Mouse (Mus musculus) R1 (cell line): ENCODE measurements at regions not wholly inside any gene's neighbourhood (a gene's known extent, or its start where the extent isn't known, plus 50 kb on each side); places are given as distances from the start of the nearest gene placed in this dataset.

Experiments used
- DNase-seq: peaks from one replicate; pipeline ENCODE4 v3.0.0-alpha.2; 2018; ENCODE audit warnings: low read depth, low spot score

DNA sequence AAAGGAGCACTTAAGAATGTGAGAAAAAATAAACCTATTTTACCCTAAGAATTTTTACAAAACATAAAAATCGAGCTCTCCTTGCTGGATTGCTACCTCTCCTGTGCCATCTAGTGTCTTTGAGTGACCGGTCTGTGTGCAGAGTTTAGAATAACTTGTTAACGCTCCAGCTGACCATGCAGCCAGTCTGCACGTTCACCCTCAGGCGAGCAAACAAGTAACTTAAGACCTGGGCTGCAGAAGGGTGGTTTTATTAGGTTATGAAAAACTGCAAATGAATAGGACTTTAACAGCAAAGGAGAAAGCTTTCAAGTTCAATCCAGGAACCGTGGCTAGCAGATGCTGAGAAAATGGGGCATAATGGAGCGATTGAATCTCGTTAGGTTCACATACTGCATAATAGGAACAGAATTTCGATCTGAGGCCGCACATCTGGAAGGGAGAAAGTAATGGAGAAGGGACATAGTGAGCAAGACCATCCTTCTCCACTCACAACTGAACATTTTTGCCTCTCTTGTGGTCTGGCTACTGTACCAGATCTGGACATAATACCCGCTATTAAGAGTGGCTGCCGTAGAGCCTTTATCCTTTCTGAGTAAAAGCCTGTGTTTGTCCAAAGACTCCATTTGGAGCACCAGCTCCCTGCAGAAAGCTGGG lies 363.0 kb upstream of the Intu start:
- DNase-seq, result no peak

- DNase-seq, result no peak
Observed at GRCm38 (mm10) chr3:40169590-40169989, 361.5 kb upstream of the Intu start.

GRCm38 (mm10) chr3:40179726-40180317 lies 351.3 kb upstream of the Intu start:
- DNase-seq, result no peak

DNA sequence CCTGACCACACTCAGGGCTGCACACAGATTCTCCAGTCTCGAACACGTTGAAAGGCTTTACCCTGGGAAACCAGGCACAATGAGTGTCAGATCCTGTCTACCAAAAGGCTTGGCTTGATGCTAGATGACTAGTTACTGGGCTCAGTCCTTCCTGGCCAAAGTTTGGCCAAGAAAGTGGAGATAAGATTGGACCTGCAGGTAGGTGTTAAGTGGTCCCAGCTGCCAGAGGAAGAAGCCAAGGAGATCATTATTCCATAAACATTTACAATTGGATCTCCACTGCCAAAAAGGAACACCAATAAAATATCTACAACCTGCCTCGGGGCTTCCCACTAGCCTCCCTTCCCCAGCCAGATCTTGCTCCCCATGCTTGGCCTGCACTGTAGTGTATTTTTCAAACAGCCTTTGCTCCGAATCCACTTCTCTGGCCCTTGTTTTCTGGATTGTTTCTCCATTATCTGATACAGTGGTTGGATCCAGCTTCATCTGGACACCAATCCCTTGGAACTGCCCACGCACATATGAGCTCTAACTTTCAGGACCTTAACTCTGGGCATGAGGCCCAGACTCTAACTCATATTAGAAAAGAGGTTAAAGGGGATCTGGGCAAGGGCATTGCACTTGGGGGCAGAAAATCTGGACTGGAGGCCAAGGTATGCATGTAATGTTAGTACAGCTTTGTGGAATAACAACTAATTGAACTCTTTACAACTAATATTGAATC lies 345.3 kb upstream of the Intu start:
- no peak for DNase-seq

DNA sequence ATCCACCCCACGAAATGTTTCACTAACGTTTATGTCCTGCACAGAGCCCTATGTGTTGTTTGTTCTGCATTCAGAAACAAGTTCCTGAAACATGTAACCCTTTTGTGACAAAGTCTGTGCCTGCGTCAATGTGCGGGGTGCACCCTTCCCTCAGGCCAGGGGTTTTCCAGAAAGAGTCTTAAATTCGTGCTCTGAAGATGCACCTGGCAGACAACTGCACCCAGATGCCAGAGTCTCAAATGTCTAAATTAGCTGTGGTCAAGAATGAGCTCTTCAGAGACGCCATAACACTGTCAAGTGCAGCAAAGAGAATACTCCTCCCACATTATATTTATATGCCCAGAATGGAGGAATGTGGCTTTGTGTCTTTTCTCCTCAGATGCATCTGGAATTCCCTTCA lies 341.6 kb upstream of the Intu start:
- no peak for DNase-seq

- no peak for DNase-seq
Observed at GRCm38 (mm10) chr3:40190024-40190423, 341.1 kb upstream of the Intu start.

DNA sequence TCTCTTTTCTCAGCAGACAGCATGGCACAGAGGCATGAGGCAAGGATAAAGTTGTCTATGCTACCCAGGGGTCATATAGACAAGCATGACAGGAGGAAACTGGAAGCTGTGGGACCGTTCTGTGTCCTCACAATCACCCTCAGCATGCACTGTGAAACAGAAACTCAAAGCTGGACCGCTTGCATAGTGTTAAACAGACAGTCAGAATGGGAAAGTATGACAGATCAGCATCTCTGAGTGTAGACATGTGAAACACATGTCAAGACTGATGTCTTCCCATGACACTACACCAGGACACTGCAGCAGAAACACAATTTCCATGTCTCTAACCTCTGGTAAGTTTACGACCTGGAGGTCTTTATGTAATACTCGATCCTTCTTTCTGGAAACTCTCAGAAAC lies 330.9 kb upstream of the Intu start:
- DNase-seq, result no peak

GRCm38 (mm10) chr3:40206326-40206725 lies 324.8 kb upstream of the Intu start:
- no peak for DNase-seq

DNA sequence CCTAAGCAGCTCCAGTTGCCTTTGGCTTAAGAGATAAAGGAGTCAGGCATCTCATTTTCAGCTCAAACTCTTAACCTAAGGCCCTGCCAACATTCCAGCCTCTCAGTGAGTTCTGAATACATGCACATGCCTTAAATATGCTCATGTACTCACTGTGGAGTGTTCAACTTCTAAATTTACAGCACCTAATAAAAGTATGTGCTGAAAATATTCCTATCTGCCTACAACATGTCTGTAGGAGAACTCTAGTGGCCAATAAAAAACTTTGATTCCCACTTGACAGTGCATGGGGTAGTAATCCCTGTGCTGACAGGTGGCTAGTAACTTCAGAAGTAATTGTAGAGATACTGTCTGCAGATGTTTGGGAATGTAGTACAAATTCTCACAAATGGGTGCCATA lies 319.3 kb upstream of the Intu start:
- no peak for DNase-seq

- DNase-seq, result no peak
Observed at GRCm38 (mm10) chr3:40226772-40227171, 304.3 kb upstream of the Intu start.

GRCm38 (mm10) chr3:40243499-40244101 lies 287.5 kb upstream of the Intu start:
- DNase-seq, result no peak

DNA sequence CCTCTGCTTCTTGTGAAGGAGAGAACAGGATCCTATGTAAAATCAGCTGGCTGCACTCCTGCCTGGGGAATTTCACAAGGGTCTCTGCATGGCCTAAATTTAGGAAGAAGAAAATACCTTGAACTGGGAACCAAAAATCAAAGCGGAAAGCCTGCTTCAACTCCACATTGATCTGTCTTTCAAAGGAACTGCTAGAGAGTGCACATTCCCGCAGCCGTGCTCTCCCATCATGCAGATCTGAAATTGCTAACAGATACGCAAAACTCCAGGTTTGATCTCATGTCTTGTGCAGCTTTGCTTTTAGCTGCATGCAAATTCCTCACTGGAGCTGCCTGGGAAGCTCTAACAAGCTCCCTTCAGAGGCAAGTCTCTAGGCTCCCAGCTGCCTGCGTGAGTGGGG lies 276.7 kb upstream of the Intu start:
- DNase-seq, result no peak

GRCm38 (mm10) chr3:40262536-40262935 lies 268.6 kb upstream of the Intu start:
- no peak for DNase-seq

DNA sequence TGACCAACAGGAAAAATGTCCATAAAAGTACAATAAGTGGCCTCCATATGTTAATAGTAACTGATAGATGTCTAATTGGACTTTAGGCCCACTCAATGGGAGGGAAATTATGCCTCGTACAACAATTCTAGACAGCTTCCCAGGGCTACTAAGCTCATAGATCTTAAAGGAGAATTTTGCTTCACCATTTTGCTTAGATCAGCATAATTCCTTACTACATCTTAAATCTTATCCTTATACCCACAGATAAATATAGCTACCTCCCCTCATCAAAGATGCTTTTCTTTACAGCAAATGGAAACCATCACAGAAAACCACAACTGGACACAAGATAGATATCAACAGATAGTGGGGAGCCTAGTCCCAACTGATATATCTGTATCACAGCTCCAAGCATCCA lies 263.6 kb upstream of the Intu start:
- no peak for DNase-seq

DNA sequence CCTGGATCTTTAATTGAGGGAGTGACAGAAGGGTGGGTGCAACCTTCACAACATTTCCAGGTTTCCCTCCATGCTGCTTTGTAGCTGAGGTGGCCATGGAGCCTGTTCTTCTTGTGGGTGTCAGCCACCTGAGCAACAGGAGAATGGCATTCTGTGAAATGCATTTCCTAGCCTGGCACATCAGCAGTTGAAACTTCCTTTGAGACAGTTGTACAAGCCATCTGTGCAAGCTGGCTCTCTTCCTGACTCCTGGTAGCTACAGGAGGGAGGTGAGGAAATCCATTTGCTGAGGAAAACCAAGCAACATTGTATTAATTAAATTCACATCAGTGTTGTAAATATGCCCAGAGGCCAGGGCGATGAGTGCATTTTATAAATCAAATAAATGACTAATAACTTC lies 248.2 kb upstream of the Intu start:
- DNase-seq, result no peak

DNA sequence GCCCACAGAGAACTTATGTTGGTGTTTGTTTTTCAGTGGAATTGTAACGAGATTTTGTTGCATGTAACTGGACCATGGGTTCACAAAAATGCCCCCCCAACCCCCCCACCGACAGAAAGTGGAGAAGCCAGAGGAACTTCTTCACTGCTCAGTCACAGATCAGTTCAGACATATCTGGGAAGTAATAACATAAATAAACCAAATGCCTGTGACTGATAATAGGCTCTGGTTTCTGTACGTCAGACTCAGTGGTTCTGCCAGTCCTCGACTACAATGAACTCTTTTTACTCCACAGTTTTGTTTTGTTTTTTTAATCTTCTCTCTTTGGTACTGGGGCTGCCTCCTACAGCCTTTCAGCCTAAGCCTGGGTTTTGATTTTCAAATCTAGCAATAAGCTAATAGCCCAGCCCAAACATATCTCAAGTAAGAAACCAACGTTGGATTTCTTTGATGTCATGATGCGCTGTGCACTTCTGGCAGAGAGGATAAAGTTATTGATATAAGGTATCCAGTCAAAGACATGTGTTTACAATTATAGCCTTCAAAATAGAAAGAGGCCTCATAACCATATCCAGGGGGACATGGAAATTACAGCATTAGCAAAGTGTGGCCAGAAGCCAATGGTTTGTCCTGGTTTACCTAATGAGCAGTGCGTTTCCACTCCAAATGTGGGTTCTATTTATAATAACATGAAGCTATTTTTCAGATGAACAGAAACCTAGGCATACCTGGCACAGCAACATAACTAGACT lies 244.0 kb upstream of the Intu start:
- DNase-seq, result no peak

GRCm38 (mm10) chr3:40297120-40297519 lies 234.0 kb upstream of the Intu start:
- no peak for DNase-seq

DNA sequence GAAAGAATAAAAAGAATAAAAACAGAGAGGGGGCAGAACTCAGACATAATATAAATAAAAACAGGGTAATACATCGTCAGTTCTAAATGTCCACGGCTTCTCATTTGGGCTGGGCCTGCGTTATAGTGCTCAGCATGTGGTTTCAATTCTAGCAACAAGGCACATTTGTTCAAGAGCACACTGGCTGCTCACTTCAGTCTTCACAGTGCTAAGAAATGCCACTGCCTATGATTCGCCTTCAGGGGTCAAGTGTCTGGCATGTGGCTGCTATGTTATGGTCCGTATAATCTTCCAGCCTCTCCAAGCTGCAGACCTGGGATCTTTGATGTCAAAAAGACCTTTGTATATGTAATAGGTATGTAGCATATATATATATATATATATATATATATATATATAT lies 210.8 kb upstream of the Intu start:
- DNase-seq, result no peak

DNA sequence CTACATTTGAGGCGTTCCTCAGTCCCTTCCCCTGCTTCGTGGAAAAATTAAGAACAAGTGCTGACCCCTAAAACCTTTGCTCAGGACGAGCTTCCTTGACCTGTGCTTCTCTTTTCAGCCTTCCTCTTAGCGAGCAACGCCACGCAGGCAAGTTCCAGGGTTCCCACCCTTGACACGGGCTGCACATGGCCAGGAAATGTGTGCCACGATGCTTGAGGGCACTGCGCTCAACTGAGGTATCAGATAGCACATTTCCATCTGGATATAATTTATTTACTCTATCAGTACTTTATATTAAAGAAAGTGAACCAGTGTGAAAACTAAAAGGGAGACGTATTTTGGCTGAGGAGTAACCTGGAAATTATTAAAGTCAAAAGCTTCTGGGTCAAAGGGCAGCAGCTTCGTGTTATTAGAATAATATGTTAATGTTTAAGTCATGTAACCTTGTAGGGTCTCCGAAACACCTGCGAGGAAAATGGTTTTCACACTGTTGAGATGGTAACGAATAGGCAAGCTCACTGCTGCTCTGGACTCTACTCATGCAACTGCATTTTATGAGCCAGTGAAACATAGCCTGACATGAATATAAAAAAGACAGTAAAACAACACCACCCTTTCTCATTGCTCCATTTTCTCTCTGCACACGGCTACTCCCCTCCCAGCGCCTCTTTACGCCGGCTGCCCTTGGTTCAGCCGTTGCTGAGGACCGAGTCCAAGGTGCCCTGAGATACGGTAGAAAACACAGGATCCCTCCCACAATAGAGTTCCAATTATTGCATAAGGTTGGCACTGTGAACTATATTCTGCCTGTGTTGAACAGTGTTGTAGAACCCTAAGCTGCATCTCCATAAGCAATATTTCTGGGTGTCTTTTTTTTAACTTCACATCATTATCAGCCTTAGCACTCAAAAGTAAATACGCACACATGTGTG lies 204.9 kb upstream of the Intu start:
- no peak for DNase-seq

GRCm38 (mm10) chr3:40339492-40340030 lies 191.5 kb upstream of the Intu start:
- no peak for DNase-seq

- no peak for DNase-seq
Observed at GRCm38 (mm10) chr3:40355103-40355502, 176.0 kb upstream of the Intu start.
